Comparison of ENCODE assay signal across 8 mouse cellular contexts in the genomic region with DNA sequence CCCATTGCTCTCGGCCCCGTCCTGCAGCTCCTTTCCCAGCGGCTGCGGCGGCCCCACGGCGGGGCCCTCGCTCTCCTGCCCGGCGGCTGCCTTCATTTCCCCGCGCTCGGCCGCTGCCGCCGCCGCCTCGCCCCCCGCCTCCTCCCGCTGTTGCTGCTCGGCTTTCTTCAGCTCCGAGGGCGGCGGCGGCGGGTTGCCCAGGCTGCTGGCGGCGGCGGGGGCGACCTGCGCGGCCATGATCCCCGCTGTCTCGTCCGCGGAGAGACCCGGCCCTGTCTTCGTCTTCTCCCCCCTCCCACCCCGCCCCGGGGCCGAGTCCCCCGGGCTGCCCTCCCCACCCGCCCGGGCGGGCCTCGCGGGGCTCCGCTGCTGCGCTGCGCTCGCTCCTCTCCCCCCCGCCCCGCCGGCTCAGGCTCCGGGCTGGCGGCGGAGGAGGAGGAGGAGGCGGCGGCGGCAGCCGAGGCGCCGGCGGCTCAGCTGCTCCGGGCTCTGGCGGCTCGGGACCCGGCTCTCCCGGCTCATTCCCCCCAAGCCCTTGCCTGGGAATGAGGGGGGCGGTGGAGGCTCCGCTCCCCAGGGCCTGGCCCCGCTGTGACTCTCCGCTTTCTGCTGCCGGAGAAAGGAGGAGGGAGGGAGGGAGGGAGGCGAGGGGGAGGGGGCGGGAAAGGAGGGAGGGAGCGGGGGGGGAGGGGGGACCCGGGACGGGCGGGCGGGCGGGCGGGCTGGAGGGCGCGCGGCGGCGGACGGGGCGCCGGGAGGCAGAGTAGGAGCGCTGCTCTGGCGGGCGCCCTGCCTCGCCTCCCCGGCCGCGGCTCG. TPM values are rescaled to one million over a fixed set of nuclear protein-coding genes. Genes with fewer than 3 reads are reported as not detected.
A peak's percentile ranks its signal among the peaks of the same experiment; 100 is the strongest.
DNase-seq lines count a peak whose midpoint lies in the region; ATAC-seq and TF ChIP-seq lines count a peak whose summit lies in the region.

No protein-coding gene starts in this region.

- H3K4me3 ChIP-seq in neural tube, embryonic 11.5 days (ENCODE audit: low read depth, low read length) = peak overlapping the region; percentile 100
- peak overlapping the region; percentile 92 for H3K4me3 ChIP-seq in embryonic facial prominence, embryonic 10.5 days
- peak overlapping the region; percentile 95 for H3K4me3 ChIP-seq in heart, embryonic 10.5 days
- H3K4me3 ChIP-seq in kidney, embryonic 15.5 days (replicated peaks) = peak overlapping the region; percentile 79
- peak overlapping the region; percentile 100 for H3K4me3 ChIP-seq in liver, embryonic 13.5 days (replicated peaks)
- peak overlapping the region; percentile 98 for H3K4me3 ChIP-seq in olfactory bulb, adult 2 months (ENCODE audit: insufficient read depth, low read depth, low read length)

- H3K4me1 ChIP-seq in neural tube, embryonic 11.5 days (ENCODE audit: control insufficient read depth, insufficient read depth, low read length) = peaks cover 31% of the 10 kb centered on the region
- H3K4me1 ChIP-seq in embryonic facial prominence, embryonic 10.5 days = peaks cover 60% of the 10 kb centered on the region
- H3K4me1 ChIP-seq in heart, embryonic 10.5 days = peaks cover 37% of the 10 kb centered on the region
- H3K4me1 ChIP-seq in kidney, embryonic 15.5 days = peaks cover 49% of the 10 kb centered on the region
- H3K4me1 ChIP-seq in liver, embryonic 13.5 days (replicated peaks) = peaks cover 66% of the 10 kb centered on the region
- peaks cover 22% of the 10 kb centered on the region for H3K4me1 ChIP-seq in olfactory bulb, adult 2 months (ENCODE audit: control insufficient read depth, insufficient read depth, low read length)

- peak; percentile 65 for ATAC-seq in neural tube, embryonic 11.5 days (ENCODE audit: insufficient read depth, low FRiP score, low TSS enrichment)
- ATAC-seq in kidney, embryonic 15.5 days (replicated peaks; ENCODE audit: low FRiP score) = peak; percentile 63
- peak; percentile 40 for ATAC-seq in liver, embryonic 13.5 days (ENCODE audit: low read depth)

- H3K4me2 ChIP-seq in neural tube, embryonic 11.5 days (ENCODE audit: low read depth) = peak overlapping the region; percentile 99
- peak overlapping the region; percentile 93 for H3K4me2 ChIP-seq in kidney, embryonic 15.5 days
- peak overlapping the region; percentile 99 for H3K4me2 ChIP-seq in liver, embryonic 13.5 days

- H3K36me3 ChIP-seq in neural tube, embryonic 11.5 days (ENCODE audit: control insufficient read depth, insufficient read depth, low read length) = peaks cover 2% of the 10 kb centered on the region
- H3K36me3 ChIP-seq in embryonic facial prominence, embryonic 10.5 days (replicated peaks) = peaks cover 26% of the 10 kb centered on the region
- peaks cover 10% of the 10 kb centered on the region for H3K36me3 ChIP-seq in heart, embryonic 10.5 days
- peaks cover 8% of the 10 kb centered on the region for H3K36me3 ChIP-seq in kidney, embryonic 15.5 days
- peaks cover 13% of the 10 kb centered on the region for H3K36me3 ChIP-seq in liver, embryonic 13.5 days

- DNase-seq in neural tube, embryonic 11.5 days (ENCODE audit: low spot score) = peak; percentile 86
- DNase-seq in neural tube, embryonic 10.5 days (ENCODE audit: extremely low spot score, low spot score) = no peak
- peak; percentile 90 for DNase-seq in embryonic facial prominence, embryonic 10.5 days (ENCODE audit: low spot score)
- DNase-seq in heart, embryonic 10.5 days (ENCODE audit: low spot score) = peak; percentile 90
- peak; percentile 55 for DNase-seq in liver, embryonic 13.5 days
- DNase-seq in thymus, adult 18-20 months = peak; percentile 68 to 71

- no peaks in the 10 kb centered on the region for H3K9me3 ChIP-seq in neural tube, embryonic 11.5 days (ENCODE audit: control insufficient read depth, low read length)
- no peaks in the 10 kb centered on the region for H3K9me3 ChIP-seq in embryonic facial prominence, embryonic 10.5 days
- no peaks in the 10 kb centered on the region for H3K9me3 ChIP-seq in heart, embryonic 10.5 days
- H3K9me3 ChIP-seq in kidney, embryonic 15.5 days (replicated peaks) = no peaks in the 10 kb centered on the region
- H3K9me3 ChIP-seq in liver, embryonic 13.5 days (replicated peaks) = no peaks in the 10 kb centered on the region

- peak overlapping the region; percentile 100 for H3K9ac ChIP-seq in neural tube, embryonic 11.5 days (ENCODE audit: low read length)
- H3K9ac ChIP-seq in kidney, embryonic 15.5 days = peak overlapping the region; percentile 100
- H3K9ac ChIP-seq in liver, embryonic 13.5 days = peak overlapping the region; percentile 100

- peak overlapping the region; percentile 100 for H3K27ac ChIP-seq in neural tube, embryonic 11.5 days (ENCODE audit: low read depth, low read length)
- H3K27ac ChIP-seq in embryonic facial prominence, embryonic 10.5 days (replicated peaks) = peak overlapping the region; percentile 100
- H3K27ac ChIP-seq in heart, embryonic 10.5 days = peak overlapping the region; percentile 100
- peak overlapping the region; percentile 100 for H3K27ac ChIP-seq in kidney, embryonic 15.5 days
- H3K27ac ChIP-seq in liver, embryonic 13.5 days = peak overlapping the region; percentile 100
- peak overlapping the region; percentile 97 for H3K27ac ChIP-seq in olfactory bulb, adult 2 months (ENCODE audit: insufficient read depth, low read depth, low read length)

- under 1% methylated on average over 32 of the region's 99 CpGs for WGBS in neural tube, embryonic 11.5 days
- 1% methylated on average over 86 of the region's 99 CpGs for whole genome bisulfite sequencing in embryonic facial prominence, embryonic 10.5 days
- WGBS in heart, embryonic 10.5 days = under 1% methylated on average over 72 of the region's 99 CpGs
- 2% methylated on average over 22 of the region's 99 CpGs for WGBS in kidney, embryonic 15.5 days
- WGBS in liver, embryonic 13.5 days (ENCODE audit: insufficient replicate concordance) = 1% methylated on average over 19 of the region's 99 CpGs
- WGBS in olfactory bulb, adult 2 months = under 1% methylated on average over 56 of the region's 99 CpGs

- H3K27me3 ChIP-seq in neural tube, embryonic 11.5 days (ENCODE audit: control insufficient read depth, insufficient read depth, low read length) = no peaks in the 10 kb centered on the region
- no peaks in the 10 kb centered on the region for H3K27me3 ChIP-seq in embryonic facial prominence, embryonic 10.5 days (replicated peaks; ENCODE audit: low read depth, poor library complexity, severe bottlenecking)
- no peaks in the 10 kb centered on the region for H3K27me3 ChIP-seq in heart, embryonic 10.5 days (ENCODE audit: insufficient read depth, poor library complexity, severe bottlenecking)
- H3K27me3 ChIP-seq in kidney, embryonic 15.5 days = no peaks in the 10 kb centered on the region
- no peaks in the 10 kb centered on the region for H3K27me3 ChIP-seq in liver, embryonic 13.5 days

- TF ChIP-seq CTCF in olfactory bulb, adult 2 months (IDR thresholded peaks at IDR 0.05; ENCODE audit: insufficient read depth, low read depth, low read length) = no peak

- peak; percentile 32 for TF ChIP-seq POLR2A in olfactory bulb, adult 2 months (IDR thresholded peaks at IDR 0.05; ENCODE audit: insufficient read depth, low read depth, low read length)

RNA-seq across cellular contexts. Expression of a gene that starts 3.0 kb away (rescaled TPM):
- polyA plus RNA-seq in neural tube, embryonic 11.5 days (2014; fragmentation: Nextera tagmentation; extraction: Ambion mirVana) = 42.5 and 43.1 TPM in 2 replicates
- polyA plus RNA-seq in embryonic facial prominence, embryonic 10.5 days (2016; fragmentation: Nextera tagmentation; extraction: Ambion mirVana) = 38.9 and 40.0 TPM in 2 replicates
- polyA plus RNA-seq in heart, embryonic 10.5 days (2016; fragmentation: Nextera tagmentation; extraction: Ambion mirVana) = 23.8 and 31.5 TPM in 2 replicates
- polyA plus RNA-seq in kidney, embryonic 15.5 days (2015; fragmentation: Nextera tagmentation; extraction: Ambion mirVana) = 33.5 and 36.1 TPM in 2 replicates
- polyA plus RNA-seq in liver, embryonic 13.5 days (2015; fragmentation: Nextera tagmentation; extraction: Ambion mirVana) = 8.0 and 9.0 TPM in 2 replicates
- polyA plus RNA-seq in olfactory bulb, adult 2 months (2012; ENCODE audit: insufficient read depth, insufficient read length, low replicate concordance, missing spikeins) = 655 TPM in 1 of 2 replicates, not detected in the other
